16 mouse cellular contexts compared by ENCODE assay signal in genomic region chr19:23306671-23307070, GRCm38 (mm10). TPM values are rescaled to one million over a fixed set of nuclear protein-coding genes. Genes with fewer than 3 reads are reported as not detected.
DNase-seq lines count a peak whose midpoint lies in the region.
"Had no signal": no experiment of that assay in that cellular context is flagged by ENCODE, and none has a peak within 500 bp of the region (broad histone marks: within the 10 kb centered on the region; RNA-seq: fewer than 3 reads in every experiment).

No protein-coding gene starts in this region.

- DNase-seq in brain, adult 2 months (ENCODE audit: low read depth, low spot score) = peak; percentile 24
- DNase-seq in cerebellum, adult 18-20 months = peak; percentile 64 to 72
- DNase-seq in cerebellum, adult 9-10 months = peak; percentile 79
- DNase-seq in cerebellum, postnatal 14 days = peak; percentile 51 to 80
- no peak for DNase-seq in heart, adult 8-10 months (ENCODE audit: low spot score)
- DNase-seq in layer of hippocampus, adult 11-12 months (ENCODE audit: low spot score) = no peak
- DNase-seq in gastrocnemius, postnatal 36 days = no peak
- no peak for DNase-seq in right cerebral cortex, adult 18-20 months
- DNase-seq: adrenal gland, postnatal 10 days; adrenal gland, postnatal 36 days; embryo, embryonic 11 days; gastrocnemius, adult 2 months; gastrocnemius, postnatal 14 days; heart, adult 18-20 months; heart, postnatal 14 days; kidney, adult 2 months had no signal

- intact Hi-C loops in gastrocnemius, postnatal 36 days (cut with DNase I) = loop anchor here (10.0 kb wide), 1 partner anchor 392 kb away; no protein-coding TSS in a partner anchor

RNA-seq across cellular contexts. Expression of gene Smc5, which starts 33.0 kb away (rescaled TPM):
- total RNA-seq in heart, adult 8-10 months (2022) = 10 to 100 TPM; 15.6 to 23.3 (median 18.1) TPM
- total RNA-seq in gastrocnemius, postnatal 36 days (2021) = 10 to 100 TPM; 13.4 to 14.0 TPM

Comparison
In these comparisons a context has a peak if more than half of its experiments do, and no peak if none do; other contexts are left out.
1. DNase-seq: peak in brain, adult 2 months (single experiment), cerebellum, adult 18-20 months (2 of 2), cerebellum, adult 9-10 months (single experiment) and cerebellum, postnatal 14 days (2 of 2); none in heart, adult 8-10 months (single experiment), layer of hippocampus, adult 11-12 months (single experiment), gastrocnemius, postnatal 36 days (0 of 2) and right cerebral cortex, adult 18-20 months (single experiment).